Comparison of ENCODE assay signal across 16 mouse cellular contexts in the genomic region with DNA sequence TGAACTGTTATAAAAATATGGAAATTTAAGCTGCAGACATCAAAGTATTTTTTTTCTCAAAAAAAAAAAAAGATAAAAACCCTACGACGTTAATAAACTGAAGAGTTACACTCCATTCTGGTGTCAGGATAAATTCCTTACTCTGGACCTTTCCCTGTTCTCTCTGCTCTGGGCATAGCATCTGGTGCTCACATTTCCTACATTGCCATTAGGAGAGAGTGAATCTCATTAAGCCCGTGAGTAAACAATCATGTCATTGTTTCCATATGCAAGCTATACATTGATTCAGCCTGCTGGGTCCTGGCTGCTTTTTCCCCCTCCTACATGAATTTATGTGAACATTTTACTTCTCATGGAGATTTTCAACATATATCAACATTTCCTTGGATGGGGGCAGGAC.
A peak's percentile ranks its signal among the peaks of the same experiment; 100 is the strongest.
DNase-seq lines count a peak whose midpoint lies in the region; ATAC-seq and TF ChIP-seq lines count a peak whose summit lies in the region.
"Had no signal": no experiment of that assay in that cellular context is flagged by ENCODE, and none has a peak within 500 bp of the region (broad histone marks: within the 10 kb centered on the region; RNA-seq: fewer than 3 reads in every experiment).

No protein-coding gene starts in this region.

- no peak overlapping the region for H3K4me3 ChIP-seq in embryonic facial prominence, embryonic 14.5 days (ENCODE audit: low read depth, low read length)
- H3K4me3 ChIP-seq in hindbrain, embryonic 15.5 days, result no peak overlapping the region
- no peak overlapping the region for H3K4me3 ChIP-seq in midbrain, embryonic 16.5 days (ENCODE audit: low read depth, low read length)
- no peak overlapping the region for H3K4me3 ChIP-seq in kidney, adult 2 months (ENCODE audit: insufficient read depth, low read depth, low read length)
- no peak overlapping the region for H3K4me3 ChIP-seq in gastrocnemius, adult 2 months
- H3K4me3 ChIP-seq: myocyte had no signal

- no peaks in the 10 kb centered on the region for H3K27me3 ChIP-seq in embryonic facial prominence, embryonic 14.5 days (replicated peaks; ENCODE audit: control insufficient read depth, insufficient read depth, low read length)
- no peaks in the 10 kb centered on the region for H3K27me3 ChIP-seq in hindbrain, embryonic 15.5 days
- no peaks in the 10 kb centered on the region for H3K27me3 ChIP-seq in midbrain, embryonic 16.5 days (ENCODE audit: control insufficient read depth, insufficient read depth, low read depth, low read length)
- no peaks in the 10 kb centered on the region for H3K27me3 ChIP-seq in kidney, adult 2 months (replicated peaks; ENCODE audit: control insufficient read depth, insufficient read depth, low read length)

- no peaks in the 10 kb centered on the region for H3K36me3 ChIP-seq in embryonic facial prominence, embryonic 14.5 days (ENCODE audit: control insufficient read depth, insufficient read depth, low read length)
- H3K36me3 ChIP-seq in hindbrain, embryonic 15.5 days, result no peaks in the 10 kb centered on the region
- H3K36me3 ChIP-seq in midbrain, embryonic 16.5 days (ENCODE audit: control insufficient read depth, insufficient read depth, low read length), result no peaks in the 10 kb centered on the region
- H3K36me3 ChIP-seq in kidney, adult 2 months (ENCODE audit: control insufficient read depth, insufficient read depth, low read length), result no peaks in the 10 kb centered on the region

- no peak for TF ChIP-seq POLR2A in kidney, adult 2 months (IDR thresholded peaks at IDR 0.05; ENCODE audit: low read depth, low read length)

- H3K4me1 ChIP-seq in embryonic facial prominence, embryonic 14.5 days (ENCODE audit: control insufficient read depth, insufficient read depth, low read length), result peaks cover 7% of the 10 kb centered on the region
- peaks cover 6% of the 10 kb centered on the region; the same call in 1 of the 2 replicates for H3K4me1 ChIP-seq in hindbrain, embryonic 15.5 days (replicated peaks)
- peaks cover 6% of the 10 kb centered on the region; the same call in 1 of the 2 replicates for H3K4me1 ChIP-seq in midbrain, embryonic 16.5 days (ENCODE audit: control insufficient read depth, insufficient read depth, low read length)
- H3K4me1 ChIP-seq in kidney, adult 2 months (ENCODE audit: control insufficient read depth, insufficient read depth, low read length), result no peaks in the 10 kb centered on the region

- H3K4me2 ChIP-seq in embryonic facial prominence, embryonic 14.5 days (ENCODE audit: low read depth, low read length), result no peak overlapping the region
- H3K4me2 ChIP-seq in hindbrain, embryonic 15.5 days, result no peak overlapping the region
- no peak overlapping the region for H3K4me2 ChIP-seq in midbrain, embryonic 16.5 days (ENCODE audit: low read length)

- intact Hi-C loops in gastrocnemius, adult 2 months (cut with DNase I), result no loop called here

- no peak for ATAC-seq in embryonic facial prominence, embryonic 14.5 days (ENCODE audit: low read depth)
- ATAC-seq in hindbrain, embryonic 15.5 days (ENCODE audit: low FRiP score, low read depth), result no peak
- ATAC-seq in midbrain, embryonic 16.5 days, result peak; percentile 58
- ATAC-seq in frontal cortex, adult (ENCODE audit: low TSS enrichment), result no peak

- no peak overlapping the region for H3K27ac ChIP-seq in embryonic facial prominence, embryonic 14.5 days (replicated peaks; ENCODE audit: low read depth, low read length)
- H3K27ac ChIP-seq in hindbrain, embryonic 15.5 days (replicated peaks), result 0 out of 2 replicates have a peak overlapping the region, but pooled peaks have one; percentile 21
- peak overlapping the region; percentile 52 for H3K27ac ChIP-seq in midbrain, embryonic 16.5 days (ENCODE audit: low read length)
- H3K27ac ChIP-seq in kidney, adult 2 months (ENCODE audit: insufficient read depth, low read depth, low read length), result no peak overlapping the region
- no peak overlapping the region for H3K27ac ChIP-seq in gastrocnemius, adult 2 months
- H3K27ac ChIP-seq: stomach, postnatal 0 days had no signal

- peak; percentile 53 for DNase-seq in embryo, embryonic 11 days
- peak; percentile 71 for DNase-seq in embryonic facial prominence, embryonic 14.5 days (ENCODE audit: low spot score)
- no peak for DNase-seq in frontal cortex, postnatal 10 days (ENCODE audit: low spot score in 2 of 2)
- no peak for DNase-seq in kidney, adult 2 months
- DNase-seq in gastrocnemius, adult 2 months, result no peak
- DNase-seq: cerebellum, adult 11-12 months; left cerebral cortex, postnatal 4 days; lung, postnatal 4 days; right cerebral cortex, adult 18-20 months; spleen, adult 18-20 months; thymus, postnatal 4 days had no signal

- no peaks in the 10 kb centered on the region for H3K9me3 ChIP-seq in embryonic facial prominence, embryonic 14.5 days (ENCODE audit: control insufficient read depth, low read length)
- no peaks in the 10 kb centered on the region for H3K9me3 ChIP-seq in hindbrain, embryonic 15.5 days
- H3K9me3 ChIP-seq in midbrain, embryonic 16.5 days (replicated peaks; ENCODE audit: control insufficient read depth, low read length, poor library complexity, severe bottlenecking), result no peaks in the 10 kb centered on the region

- no peak for TF ChIP-seq CTCF in kidney, adult 2 months (conservative IDR thresholded peaks at IDR 0.05; ENCODE audit: insufficient read depth, insufficient read length, low read depth, low read length)
- TF ChIP-seq CTCF in gastrocnemius, adult 2 months (IDR thresholded peaks at IDR 0.05), result no peak

- H3K9ac ChIP-seq in embryonic facial prominence, embryonic 14.5 days (ENCODE audit: low read depth, low read length), result no peak overlapping the region
- H3K9ac ChIP-seq in hindbrain, embryonic 15.5 days, result no peak overlapping the region
- H3K9ac ChIP-seq in midbrain, embryonic 16.5 days (ENCODE audit: low read depth, low read length), result no peak overlapping the region

- 22% methylated on average over 3 of the region's 3 CpGs for WGBS in embryonic facial prominence, embryonic 14.5 days
- WGBS in hindbrain, embryonic 15.5 days, result 21% methylated on average over 3 of the region's 3 CpGs
- WGBS in midbrain, embryonic 16.5 days, result 31% methylated on average over 3 of the region's 3 CpGs
- 75% methylated on average over 3 of the region's 3 CpGs for WGBS in kidney, adult 2 months

Comparison
In these comparisons a context has a peak if more than half of its experiments do, and no peak if none do; other contexts are left out.
1. DNase-seq: peak in embryo, embryonic 11 days (single experiment) and embryonic facial prominence, embryonic 14.5 days (single experiment); none in frontal cortex, postnatal 10 days (0 of 2), kidney, adult 2 months (single experiment) and gastrocnemius, adult 2 months (single experiment).
2. H3K27ac ChIP-seq: peak in hindbrain, embryonic 15.5 days (single experiment) and midbrain, embryonic 16.5 days (single experiment); none in embryonic facial prominence, embryonic 14.5 days (single experiment), kidney, adult 2 months (single experiment) and gastrocnemius, adult 2 months (single experiment).